Mouse (Mus musculus): ENCODE results near the gene Pold1.

DNA sequence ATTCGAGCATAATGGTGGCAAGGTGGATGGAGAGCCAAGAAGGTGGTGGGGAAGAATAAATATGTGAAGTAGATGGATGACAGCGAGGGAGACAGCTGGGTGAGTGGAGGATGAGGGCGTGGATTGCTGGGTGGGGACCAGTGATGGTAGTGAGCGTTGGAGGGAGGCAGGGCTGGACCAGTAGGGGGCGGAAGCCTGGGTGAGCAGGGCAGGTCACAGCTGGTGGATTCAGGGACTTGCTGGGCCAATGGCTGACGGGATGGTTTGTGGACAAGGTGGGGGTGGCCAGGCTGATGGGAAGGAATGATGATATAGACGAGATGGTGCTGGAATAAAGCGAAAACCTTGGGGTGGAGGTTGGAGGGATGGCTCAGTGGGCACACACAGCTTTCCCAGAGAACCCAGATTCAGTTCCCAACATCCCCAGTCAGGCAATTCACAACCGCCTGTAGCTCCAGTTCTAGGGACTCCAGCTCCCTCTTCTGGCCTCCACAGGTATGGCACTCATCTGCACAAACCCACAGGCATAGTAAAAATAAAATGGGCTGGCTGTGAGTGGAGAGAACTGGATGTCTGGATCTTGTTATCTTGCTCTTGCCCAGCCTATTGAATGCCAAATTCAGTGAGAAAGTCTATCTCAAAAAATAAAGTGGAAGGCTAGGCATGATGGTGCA lies 29.3 kb downstream of the Pold1 start:
- peak; percentile 31; the same call in 1 of the 2 replicates for TF ChIP-seq ZC3H11A (IDR thresholded peaks at IDR 0.05; ENCODE audit: borderline replicate concordance, low read depth, low read length)
- TF ChIP-seq HCFC1 (IDR thresholded peaks at IDR 0.05; ENCODE audit: borderline replicate concordance, insufficient read depth, low read length) = no peak
